Mouse (Mus musculus): ENCODE data around the gene Adamtsl1. TPM values are rescaled to one million over a fixed set of nuclear protein-coding genes. Genes with fewer than 3 reads are reported as not detected.

The Adamtsl1 gene
- total RNA-seq, 1 experiment: 6.3 TPM

GRCm38 (mm10) chr4:85881318-85881717 lies 367.3 kb downstream of the Adamtsl1 start:
- in situ Hi-C loops (cut with MboI; ENCODE audit: low sequenced_read_pairs in 2 of 2, unreplicated experiment in 2 of 2): no loop called here
- no peak for TF ChIP-seq HCFC1 (IDR thresholded peaks at IDR 0.05; ENCODE audit: borderline replicate concordance, insufficient read depth, low read length)
- TF ChIP-seq MAFK (IDR thresholded peaks at IDR 0.05; ENCODE audit: insufficient read depth, low read depth, low read length): no peak
- TF ChIP-seq ZC3H11A (IDR thresholded peaks at IDR 0.05; ENCODE audit: borderline replicate concordance, low read depth, low read length): no peak
- TF ChIP-seq CHD2 (IDR thresholded peaks at IDR 0.05; ENCODE audit: low read depth, low read length): no peak
- TF ChIP-seq ZNF384 (IDR thresholded peaks at IDR 0.05; ENCODE audit: low read depth, low read length): no peak
- no peaks in the 10 kb centered on the region for H3K4me1 ChIP-seq (ENCODE audit: control insufficient read depth in 2 of 2, insufficient read depth in 2 of 2, low read length in 2 of 2, poor library complexity in 1 of 2)
- H3K36me3 ChIP-seq (ENCODE audit: control insufficient read depth, insufficient read depth, low read length, poor library complexity, severe bottlenecking): no peaks in the 10 kb centered on the region
- no peak overlapping the region for H3K4me3 ChIP-seq (ENCODE audit: insufficient read depth in 1 of 2, low read depth in 1 of 2, low read length in 2 of 2, poor library complexity in 1 of 2, severe bottlenecking in 1 of 2)
- no peak overlapping the region for H3K9ac ChIP-seq (ENCODE audit: insufficient read depth, low read depth, low read length, poor library complexity, severe bottlenecking)
- H3K9me3 ChIP-seq (ENCODE audit: control insufficient read depth, insufficient read depth, low read depth, low read length): no peaks in the 10 kb centered on the region
- no peak overlapping the region for H3K27ac ChIP-seq (ENCODE audit: insufficient read depth, low read depth, low read length, poor library complexity, severe bottlenecking)
- DNase-seq (ENCODE audit: low read depth, low spot score): no peak

GRCm38 (mm10) chr4:85884031-85884430 lies 370.1 kb downstream of the Adamtsl1 start:
- H3K27ac ChIP-seq (ENCODE audit: insufficient read depth, low read depth, low read length, poor library complexity, severe bottlenecking): no peak overlapping the region
- in situ Hi-C loops (cut with MboI; ENCODE audit: low sequenced_read_pairs in 2 of 2, unreplicated experiment in 2 of 2): no loop called here
- DNase-seq (ENCODE audit: low read depth, low spot score): no peak
- no peaks in the 10 kb centered on the region for H3K4me1 ChIP-seq (ENCODE audit: control insufficient read depth in 2 of 2, insufficient read depth in 2 of 2, low read length in 2 of 2, poor library complexity in 1 of 2)
- no peaks in the 10 kb centered on the region for H3K9me3 ChIP-seq (ENCODE audit: control insufficient read depth, insufficient read depth, low read depth, low read length)
- no peak overlapping the region for H3K4me3 ChIP-seq (ENCODE audit: insufficient read depth in 1 of 2, low read depth in 1 of 2, low read length in 2 of 2, poor library complexity in 1 of 2, severe bottlenecking in 1 of 2)
- TF ChIP-seq ZC3H11A (IDR thresholded peaks at IDR 0.05; ENCODE audit: borderline replicate concordance, low read depth, low read length) (no peak), HCFC1 (IDR thresholded peaks at IDR 0.05; ENCODE audit: borderline replicate concordance, insufficient read depth, low read length) (no peak), MAFK (IDR thresholded peaks at IDR 0.05; ENCODE audit: insufficient read depth, low read depth, low read length) (no peak), CHD2 (IDR thresholded peaks at IDR 0.05; ENCODE audit: low read depth, low read length) (no peak), ZNF384 (IDR thresholded peaks at IDR 0.05; ENCODE audit: low read depth, low read length) (no peak)
- no peak overlapping the region for H3K9ac ChIP-seq (ENCODE audit: insufficient read depth, low read depth, low read length, poor library complexity, severe bottlenecking)
- no peaks in the 10 kb centered on the region for H3K36me3 ChIP-seq (ENCODE audit: control insufficient read depth, insufficient read depth, low read length, poor library complexity, severe bottlenecking)

GRCm38 (mm10) chr4:85889877-85890598 lies 376.1 kb downstream of the Adamtsl1 start:
- H3K4me1 ChIP-seq (ENCODE audit: control insufficient read depth in 2 of 2, insufficient read depth in 2 of 2, low read length in 2 of 2, poor library complexity in 1 of 2): no peaks in the 10 kb centered on the region
- H3K27ac ChIP-seq (ENCODE audit: insufficient read depth, low read depth, low read length, poor library complexity, severe bottlenecking): no peak overlapping the region
- H3K9ac ChIP-seq (ENCODE audit: insufficient read depth, low read depth, low read length, poor library complexity, severe bottlenecking): no peak overlapping the region
- H3K4me3 ChIP-seq (ENCODE audit: insufficient read depth in 1 of 2, low read depth in 1 of 2, low read length in 2 of 2, poor library complexity in 1 of 2, severe bottlenecking in 1 of 2): no peak overlapping the region
- no peaks in the 10 kb centered on the region for H3K9me3 ChIP-seq (ENCODE audit: control insufficient read depth, insufficient read depth, low read depth, low read length)
- DNase-seq (ENCODE audit: low read depth, low spot score): no peak
- H3K36me3 ChIP-seq (ENCODE audit: control insufficient read depth, insufficient read depth, low read length, poor library complexity, severe bottlenecking): no peaks in the 10 kb centered on the region
- TF ChIP-seq CHD2 (IDR thresholded peaks at IDR 0.05; ENCODE audit: low read depth, low read length) (no peak), ZC3H11A (IDR thresholded peaks at IDR 0.05; ENCODE audit: borderline replicate concordance, low read depth, low read length) (no peak), HCFC1 (IDR thresholded peaks at IDR 0.05; ENCODE audit: borderline replicate concordance, insufficient read depth, low read length) (no peak), ZNF384 (IDR thresholded peaks at IDR 0.05; ENCODE audit: low read depth, low read length) (no peak), MAFK (IDR thresholded peaks at IDR 0.05; ENCODE audit: insufficient read depth, low read depth, low read length) (no peak)
- in situ Hi-C loops (cut with MboI; ENCODE audit: low sequenced_read_pairs in 2 of 2, unreplicated experiment in 2 of 2): no loop called here

GRCm38 (mm10) chr4:85901316-85901715 lies 387.3 kb downstream of the Adamtsl1 start:
- Histone ChIP-seq H3K4me3 (ENCODE audit: insufficient read depth in 1 of 2, low read depth in 1 of 2, low read length in 2 of 2, poor library complexity in 1 of 2, severe bottlenecking in 1 of 2) (no peak overlapping the region), H3K4me1 (ENCODE audit: control insufficient read depth in 2 of 2, insufficient read depth in 2 of 2, low read length in 2 of 2, poor library complexity in 1 of 2) (no peaks in the 10 kb centered on the region), H3K27ac (ENCODE audit: insufficient read depth, low read depth, low read length, poor library complexity, severe bottlenecking) (no peak overlapping the region), H3K9ac (ENCODE audit: insufficient read depth, low read depth, low read length, poor library complexity, severe bottlenecking) (no peak overlapping the region), H3K36me3 (ENCODE audit: control insufficient read depth, insufficient read depth, low read length, poor library complexity, severe bottlenecking) (no peaks in the 10 kb centered on the region), H3K9me3 (ENCODE audit: control insufficient read depth, insufficient read depth, low read depth, low read length) (no peaks in the 10 kb centered on the region)
- in situ Hi-C loops (cut with MboI; ENCODE audit: low sequenced_read_pairs in 2 of 2, unreplicated experiment in 2 of 2): no loop called here
- DNase-seq (ENCODE audit: low read depth, low spot score): no peak
- no peak for TF ChIP-seq ZNF384 (IDR thresholded peaks at IDR 0.05; ENCODE audit: low read depth, low read length)
- TF ChIP-seq HCFC1 (IDR thresholded peaks at IDR 0.05; ENCODE audit: borderline replicate concordance, insufficient read depth, low read length): no peak
- no peak for TF ChIP-seq MAFK (IDR thresholded peaks at IDR 0.05; ENCODE audit: insufficient read depth, low read depth, low read length)
- no peak for TF ChIP-seq ZC3H11A (IDR thresholded peaks at IDR 0.05; ENCODE audit: borderline replicate concordance, low read depth, low read length)
- no peak for TF ChIP-seq CHD2 (IDR thresholded peaks at IDR 0.05; ENCODE audit: low read depth, low read length)

Measured in ES-E14 (cell line).